Mouse (Mus musculus): ENCODE data around the gene Cfap97. TPM values are rescaled to one million over a fixed set of nuclear protein-coding genes. Genes with fewer than 3 reads are reported as not detected.
"Not testable (repeated sequence)": the region's sequence is repeated elsewhere in the genome, so short reads cannot be mapped to it uniquely, and the experiment has no call there.

Gene Cfap97
- polyA plus RNA-seq, 1 experiment from 2014 or later, result 26.3 TPM

- peaks cover 31% of the 10 kb centered on the region for H3K4me1 ChIP-seq
- H3K36me3 ChIP-seq, result peaks cover 34% of the 10 kb centered on the region
- H3K27me3 ChIP-seq, result no peaks in the 10 kb centered on the region; the same call in 1 of the 2 replicates
- H3K9ac ChIP-seq, result peak within 1 kb of the TSS; percentile 95
- peak within 1 kb of the TSS; percentile 98 for H3K27ac ChIP-seq
- under 1% methylated on average over 84 of the region's 84 CpGs for WGBS
- ATAC-seq (ENCODE audit: low FRiP score), result peak; percentile 99
- peak within 1 kb of the TSS; percentile 84 for H3K4me3 ChIP-seq
- no peaks in the 10 kb centered on the region for H3K9me3 ChIP-seq (replicated peaks)
- peak within 1 kb of the TSS; percentile 73 for H3K4me2 ChIP-seq (replicated peaks)
Observed at GRCm38 (mm10) chr8:46210404-46211315, 59.1 kb downstream of the Cfap97 start, which contains the start of gene Slc25a4. Gene Slc25a4, minus strand, starts transcription at chr8:46211284.

DNA sequence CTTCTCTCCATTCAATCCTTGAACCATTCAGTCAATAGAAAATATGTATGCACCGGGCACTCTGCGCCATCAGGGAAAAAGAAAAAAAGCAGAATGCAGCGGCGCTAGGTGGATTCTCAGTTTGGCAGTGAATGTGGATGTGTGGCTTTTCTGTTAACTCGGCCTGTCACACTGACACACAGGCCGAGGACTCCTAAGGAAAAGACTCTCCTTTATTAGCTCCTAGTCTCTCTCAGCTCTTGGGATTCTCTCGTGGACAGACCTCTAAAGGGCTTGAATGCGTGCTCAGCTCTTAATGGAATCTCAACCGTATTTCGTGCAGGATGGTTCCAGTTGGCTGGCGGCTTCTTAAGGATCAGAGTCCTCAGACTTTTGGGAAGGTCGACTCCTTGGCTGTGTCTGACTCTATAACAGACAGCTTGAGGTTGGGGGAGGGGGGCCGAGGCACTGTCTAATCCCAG is 60.1 kb downstream of the Cfap97 start:
- 7% methylated on average over 13 of the region's 13 CpGs for WGBS
- H3K36me3 ChIP-seq, result peaks cover 24% of the 10 kb centered on the region
- H3K27ac ChIP-seq, result peak overlapping the region; percentile 98
- H3K4me3 ChIP-seq, result peak overlapping the region; percentile 84
- no peaks in the 10 kb centered on the region; the same call in 1 of the 2 replicates for H3K27me3 ChIP-seq
- H3K9me3 ChIP-seq (replicated peaks), result no peaks in the 10 kb centered on the region
- no peak for ATAC-seq (ENCODE audit: low FRiP score)
- peaks cover 31% of the 10 kb centered on the region for H3K4me1 ChIP-seq
- H3K9ac ChIP-seq, result peak overlapping the region; percentile 95
- peak overlapping the region; percentile 73 for H3K4me2 ChIP-seq (replicated peaks)

DNA sequence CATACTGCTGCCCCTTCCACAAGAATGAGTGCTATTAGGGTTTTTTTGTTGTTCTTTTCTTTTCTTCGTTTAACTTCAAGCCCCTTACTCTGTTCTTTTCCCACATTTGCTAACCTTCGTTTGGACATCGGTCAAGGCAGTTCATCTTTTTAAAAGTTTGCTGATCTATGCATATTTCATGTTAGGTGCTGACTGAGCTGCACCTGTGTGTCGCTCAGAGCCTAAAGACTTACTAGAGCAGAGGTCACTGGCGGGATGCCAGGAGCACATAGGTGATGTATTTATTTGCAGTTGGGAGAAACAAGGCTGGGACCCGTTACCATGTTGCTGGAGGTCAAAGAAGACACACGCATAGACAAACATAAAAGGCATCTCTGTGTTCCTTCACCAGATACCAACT is 60.6 kb downstream of the Cfap97 start:
- no peak for ATAC-seq (ENCODE audit: low FRiP score)
- Histone ChIP-seq H3K36me3 (peaks cover 20% of the 10 kb centered on the region), H3K4me2 (replicated peaks) (peak overlapping the region; percentile 73; the same call in 1 of the 2 replicates), H3K9me3 (replicated peaks) (no peaks in the 10 kb centered on the region), H3K9ac (no peak overlapping the region), H3K27me3 (no peaks in the 10 kb centered on the region; the same call in 1 of the 2 replicates), H3K4me3 (no peak overlapping the region), H3K27ac (no peak overlapping the region), H3K4me1 (peaks cover 34% of the 10 kb centered on the region)
- WGBS, result 48% methylated on average over 7 of the region's 7 CpGs

DNA sequence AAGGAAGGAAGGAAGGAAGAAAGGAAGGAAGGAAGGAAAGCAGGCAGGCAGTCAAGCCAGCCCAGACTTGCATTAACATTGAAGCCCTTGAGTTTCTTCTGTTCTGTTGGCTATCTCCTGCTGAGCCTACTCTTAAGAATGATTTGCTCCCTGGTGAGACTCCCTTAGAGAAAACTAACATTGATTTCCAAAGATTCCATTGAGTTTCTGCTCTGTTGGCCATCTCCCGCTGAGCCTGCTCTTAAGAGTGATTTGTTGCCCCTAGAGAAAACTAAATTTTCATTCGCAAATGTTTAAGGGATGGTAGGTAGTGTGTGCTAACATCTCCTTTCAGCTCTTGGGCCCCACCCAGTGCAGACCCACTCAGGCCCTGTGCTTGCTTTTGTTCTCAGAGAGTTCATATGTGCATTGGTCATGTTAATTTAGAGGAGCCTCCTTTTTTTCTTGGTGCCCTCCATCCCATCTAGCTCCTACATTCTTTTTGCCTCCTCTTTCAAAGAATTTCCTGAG is 62.5 kb downstream of the Cfap97 start:
- Histone ChIP-seq H3K27ac (no peak overlapping the region), H3K4me3 (no peak overlapping the region), H3K9me3 (replicated peaks) (no peaks in the 10 kb centered on the region), H3K27me3 (peaks cover 9% of the 10 kb centered on the region; the same call in 1 of the 2 replicates), H3K9ac (no peak overlapping the region), H3K4me2 (replicated peaks) (no peak overlapping the region), H3K4me1 (peaks cover 25% of the 10 kb centered on the region), H3K36me3 (peaks cover 2% of the 10 kb centered on the region)
- 11% methylated on average over 2 of the region's 2 CpGs for WGBS
- no peak for ATAC-seq (ENCODE audit: low FRiP score)

DNA sequence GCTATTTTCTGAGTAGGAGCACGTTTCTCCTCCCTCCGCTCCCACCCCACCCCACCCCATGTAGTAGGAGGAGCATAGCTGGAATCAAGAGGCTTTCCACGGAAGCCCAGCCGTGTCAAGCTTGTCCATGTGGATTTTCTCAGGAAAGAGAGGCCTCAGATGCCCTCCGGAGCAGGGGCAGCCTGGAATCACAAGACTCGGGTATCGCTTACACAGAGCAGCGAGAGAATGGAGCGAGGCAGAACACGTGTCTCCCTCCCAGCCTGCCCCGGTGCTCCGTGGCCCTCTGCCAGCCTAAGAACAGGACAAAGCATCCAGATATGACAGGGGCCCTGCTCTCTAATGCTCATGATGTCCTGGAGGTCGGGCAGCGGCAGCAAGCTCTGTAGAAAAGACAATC is 65.3 kb downstream of the Cfap97 start:
- peaks cover 8% of the 10 kb centered on the region for H3K4me1 ChIP-seq
- ATAC-seq (ENCODE audit: low FRiP score), result peak; percentile 87
- peak overlapping the region; percentile 32 for H3K4me3 ChIP-seq
- peak overlapping the region; percentile 58 for H3K9ac ChIP-seq
- H3K36me3 ChIP-seq, result no peaks in the 10 kb centered on the region
- peak overlapping the region; percentile 54 for H3K4me2 ChIP-seq (replicated peaks)
- H3K27me3 ChIP-seq, result peaks cover 20% of the 10 kb centered on the region; the same call in 1 of the 2 replicates
- 4% methylated on average over 14 of the region's 14 CpGs for WGBS
- H3K27ac ChIP-seq, result peak overlapping the region; percentile 64
- no peaks in the 10 kb centered on the region for H3K9me3 ChIP-seq (replicated peaks)

- Histone ChIP-seq H3K9ac (no peak overlapping the region), H3K27me3 (peaks cover 21% of the 10 kb centered on the region; the same call in 1 of the 2 replicates), H3K9me3 (replicated peaks) (no peaks in the 10 kb centered on the region), H3K27ac (no peak overlapping the region), H3K4me1 (0 out of 2 replicates have a peak, but pooled peaks cover 3% of the 10 kb centered on the region), H3K36me3 (no peaks in the 10 kb centered on the region), H3K4me2 (replicated peaks) (no peak overlapping the region), H3K4me3 (no peak overlapping the region)
- no peak for ATAC-seq (ENCODE audit: low FRiP score)
- WGBS, result 78% methylated on average over 3 of the region's 3 CpGs
Observed at GRCm38 (mm10) chr8:46220566-46220965, 69.0 kb downstream of the Cfap97 start.

GRCm38 (mm10) chr8:46225501-46225900 is 73.9 kb downstream of the Cfap97 start:
- Histone ChIP-seq H3K36me3 (no peaks in the 10 kb centered on the region), H3K4me3 (no peak overlapping the region), H3K4me1 (no peaks in the 10 kb centered on the region), H3K27ac (no peak overlapping the region), H3K4me2 (replicated peaks) (no peak overlapping the region), H3K27me3 (0 out of 2 replicates have a peak, but pooled peaks cover 6% of the 10 kb centered on the region), H3K9ac (no peak overlapping the region), H3K9me3 (replicated peaks) (no peaks in the 10 kb centered on the region)
- 76% methylated on average over 3 of the region's 3 CpGs for WGBS
- ATAC-seq (ENCODE audit: low FRiP score), result no peak

GRCm38 (mm10) chr8:46226622-46227021 is 75.1 kb downstream of the Cfap97 start:
- no peak for ATAC-seq (ENCODE audit: low FRiP score)
- Histone ChIP-seq H3K27ac (no peak overlapping the region), H3K9ac (no peak overlapping the region), H3K27me3 (0 out of 2 replicates have a peak, but pooled peaks cover 3% of the 10 kb centered on the region), H3K4me2 (replicated peaks) (no peak overlapping the region), H3K4me1 (no peaks in the 10 kb centered on the region), H3K9me3 (replicated peaks) (no peaks in the 10 kb centered on the region), H3K4me3 (no peak overlapping the region), H3K36me3 (no peaks in the 10 kb centered on the region)
- WGBS, result 88% methylated on average over 5 of the region's 5 CpGs

DNA sequence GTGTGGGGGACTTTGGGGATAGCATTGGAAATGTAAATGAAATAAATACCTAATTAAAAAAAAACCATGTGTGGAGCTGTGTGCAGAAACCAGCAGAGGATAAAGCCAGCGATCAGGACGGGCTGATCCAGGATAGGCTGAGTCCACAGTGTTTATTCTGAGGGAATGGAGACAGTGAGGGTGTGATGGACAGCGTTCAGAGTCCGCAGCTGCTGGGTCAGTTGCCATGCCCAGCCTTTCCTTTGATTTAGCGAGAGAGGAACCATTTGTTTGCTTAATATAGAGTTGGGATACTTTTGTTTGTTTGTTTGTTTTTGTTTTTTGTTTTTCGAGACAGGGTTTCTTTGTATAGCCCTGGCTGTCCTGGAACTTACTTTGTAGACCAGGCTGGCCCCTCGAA is 80.4 kb downstream of the Cfap97 start:
- ATAC-seq (ENCODE audit: low FRiP score); H3K4me2 ChIP-seq (replicated peaks); H3K36me3 ChIP-seq; H3K27ac ChIP-seq; H3K9ac ChIP-seq; H3K27me3 ChIP-seq; H3K9me3 ChIP-seq (replicated peaks); H3K4me3 ChIP-seq; H3K4me1 ChIP-seq: not testable (repeated sequence)
- WGBS, result 81% methylated on average over 7 of the region's 7 CpGs

GRCm38 (mm10) chr8:46232798-46233197 is 81.2 kb downstream of the Cfap97 start:
- Histone ChIP-seq H3K4me1 (no peaks in the 10 kb centered on the region), H3K27me3 (0 out of 2 replicates have a peak, but pooled peaks cover 3% of the 10 kb centered on the region), H3K4me3 (no peak overlapping the region), H3K9me3 (replicated peaks) (no peaks in the 10 kb centered on the region), H3K9ac (no peak overlapping the region), H3K27ac (no peak overlapping the region), H3K4me2 (replicated peaks) (no peak overlapping the region), H3K36me3 (no peaks in the 10 kb centered on the region)
- WGBS, result 58% methylated on average over 8 of the region's 8 CpGs
- no peak for ATAC-seq (ENCODE audit: low FRiP score)

GRCm38 (mm10) chr8:46234736-46235135 is 83.2 kb downstream of the Cfap97 start:
- 87% methylated on average over 4 of the region's 4 CpGs for WGBS
- no peak overlapping the region for H3K4me3 ChIP-seq
- H3K9me3 ChIP-seq (replicated peaks), result no peaks in the 10 kb centered on the region
- H3K36me3 ChIP-seq, result no peaks in the 10 kb centered on the region
- no peak overlapping the region for H3K4me2 ChIP-seq (replicated peaks)
- no peak for ATAC-seq (ENCODE audit: low FRiP score)
- no peaks in the 10 kb centered on the region for H3K4me1 ChIP-seq
- H3K9ac ChIP-seq, result no peak overlapping the region
- peaks cover 8% of the 10 kb centered on the region for H3K27me3 ChIP-seq
- no peak overlapping the region for H3K27ac ChIP-seq

DNA sequence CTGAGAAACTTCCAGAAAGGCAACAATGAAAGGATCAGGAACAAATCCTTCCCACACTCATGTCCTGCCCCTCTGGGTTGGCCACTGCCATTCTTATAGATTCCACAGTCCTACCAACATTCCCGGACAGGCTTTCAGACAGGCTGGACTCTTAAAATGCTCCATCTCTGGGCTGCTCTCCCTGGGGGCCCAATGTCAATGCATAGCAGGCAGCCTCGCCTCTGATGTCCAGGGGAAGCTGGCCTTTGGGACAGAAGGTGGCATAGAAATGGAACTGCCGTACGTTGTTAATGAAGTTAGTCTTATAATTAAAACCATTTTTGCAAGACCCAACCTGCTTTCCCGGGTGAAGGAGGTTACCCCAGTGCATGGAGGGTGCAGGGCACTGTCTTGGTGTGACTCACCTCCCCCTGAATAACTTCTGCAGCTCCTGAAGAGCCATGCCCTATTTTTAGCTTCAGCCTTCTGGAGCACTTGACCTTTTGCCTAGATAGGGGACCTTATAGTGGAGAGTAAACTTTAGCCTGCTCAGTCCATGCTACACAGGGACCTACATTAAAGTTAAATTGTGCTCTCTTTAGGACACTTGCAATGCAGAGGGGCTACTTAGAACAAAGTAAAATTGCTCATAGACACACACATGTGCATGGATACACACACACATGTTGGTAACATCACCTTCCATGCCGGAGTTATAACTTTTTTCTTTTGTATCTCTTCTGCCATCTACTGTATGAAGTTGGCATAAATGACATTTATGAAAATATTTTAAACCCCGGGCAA is 85.1 kb downstream of the Cfap97 start:
- ATAC-seq (ENCODE audit: low FRiP score), result no peak
- Histone ChIP-seq H3K9ac (no peak overlapping the region), H3K9me3 (replicated peaks) (no peaks in the 10 kb centered on the region), H3K27ac (no peak overlapping the region), H3K4me3 (no peak overlapping the region), H3K4me2 (replicated peaks) (no peak overlapping the region), H3K36me3 (no peaks in the 10 kb centered on the region), H3K4me1 (no peaks in the 10 kb centered on the region), H3K27me3 (peaks cover 21% of the 10 kb centered on the region)
- WGBS, result 61% methylated on average over 7 of the region's 7 CpGs
